Mouse (Mus musculus): ENCODE data around the gene Usp21. TPM values are rescaled to one million over a fixed set of nuclear protein-coding genes. Genes with fewer than 3 reads are reported as not detected.
"Not testable (repeated sequence)": the region's sequence is repeated elsewhere in the genome, so short reads cannot be mapped to it uniquely, and the experiment has no call there.

The Usp21 gene
- polyA plus RNA-seq (2012; rRNA removed): 110 and 136 TPM in 2 replicates

DNA sequence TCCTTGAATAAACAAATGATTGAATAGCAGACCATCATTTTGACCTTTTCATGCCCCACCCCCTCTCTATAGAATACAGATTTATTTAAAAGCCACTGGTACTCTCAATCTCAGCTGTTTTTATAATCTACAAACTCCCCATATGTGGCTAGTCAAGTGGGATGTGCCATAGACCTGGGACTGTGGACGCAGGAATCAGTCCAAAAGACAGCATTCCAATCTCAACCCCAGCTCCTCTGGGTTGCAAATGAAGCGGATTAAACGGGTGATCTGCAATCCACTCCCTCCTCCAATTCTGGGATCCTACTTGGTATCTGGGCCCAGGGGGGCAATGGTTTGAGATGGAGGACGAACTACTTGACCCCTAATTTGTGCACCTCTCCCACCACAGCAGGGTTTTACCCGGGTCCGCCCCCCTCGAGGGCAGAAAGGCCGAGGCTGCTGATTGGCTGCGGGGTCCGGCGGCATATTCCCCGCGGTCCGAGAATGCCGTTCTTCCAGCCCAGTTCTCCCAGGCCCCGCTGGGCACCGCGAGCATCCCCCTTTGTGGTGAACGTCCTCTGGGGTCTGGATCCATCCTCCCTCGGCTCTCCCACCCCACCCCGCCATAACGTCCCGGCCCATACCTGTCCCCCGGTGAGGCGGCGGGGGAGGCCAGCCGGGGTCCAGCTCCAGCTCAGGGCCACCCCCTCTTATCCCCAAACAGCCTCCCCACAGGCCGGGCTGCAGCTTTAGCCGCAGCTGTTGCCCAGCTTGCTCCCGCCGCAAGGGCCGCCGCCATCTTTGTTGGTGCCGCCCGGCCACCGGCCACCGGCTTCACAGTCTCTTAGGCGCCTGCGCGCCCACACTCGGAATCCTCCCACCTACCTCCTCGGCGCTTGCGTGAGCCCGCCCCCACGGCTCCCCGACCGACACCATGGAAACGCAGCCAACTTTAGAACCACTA, at the start of gene Usp21:
Gene Usp21 (minus strand): TSS at position 856 of the 946 bp plus-strand sequence.
- TF ChIP-seq CTCF (IDR thresholded peaks at IDR 0.05; ENCODE audit: borderline replicate concordance, extremely low read depth, insufficient read depth, insufficient read length) (no peak), POLR2A (IDR thresholded peaks at IDR 0.05; ENCODE audit: borderline replicate concordance, extremely low read depth, insufficient read depth, insufficient read length, poor library complexity, severe bottlenecking) (peak; percentile 88)
- DNase-seq (ENCODE audit: low read depth): peak; percentile 97

DNA sequence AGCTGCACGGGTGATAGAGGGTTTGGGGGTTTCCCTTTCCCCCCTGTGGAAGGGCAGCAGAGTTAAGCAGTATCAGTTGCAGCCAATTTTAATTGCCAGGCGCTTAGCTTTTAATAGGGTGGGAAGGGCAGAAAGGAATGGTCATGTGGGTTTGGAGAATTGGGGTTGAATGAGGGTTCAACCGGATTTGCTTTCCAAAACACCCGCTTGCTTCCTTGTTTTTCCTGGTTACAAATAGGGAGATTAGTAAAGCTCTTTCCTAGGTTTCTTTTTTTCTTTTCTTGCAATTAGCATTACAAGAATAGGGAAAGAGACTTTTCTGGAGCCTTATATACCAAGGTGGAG, 42.4 kb upstream of the Usp21 start:
- DNase-seq (ENCODE audit: low read depth): peak; percentile 69
- TF ChIP-seq POLR2A (IDR thresholded peaks at IDR 0.05; ENCODE audit: borderline replicate concordance, extremely low read depth, insufficient read depth, insufficient read length, poor library complexity, severe bottlenecking): no peak
- no peak for TF ChIP-seq CTCF (IDR thresholded peaks at IDR 0.05; ENCODE audit: borderline replicate concordance, extremely low read depth, insufficient read depth, insufficient read length)

DNA sequence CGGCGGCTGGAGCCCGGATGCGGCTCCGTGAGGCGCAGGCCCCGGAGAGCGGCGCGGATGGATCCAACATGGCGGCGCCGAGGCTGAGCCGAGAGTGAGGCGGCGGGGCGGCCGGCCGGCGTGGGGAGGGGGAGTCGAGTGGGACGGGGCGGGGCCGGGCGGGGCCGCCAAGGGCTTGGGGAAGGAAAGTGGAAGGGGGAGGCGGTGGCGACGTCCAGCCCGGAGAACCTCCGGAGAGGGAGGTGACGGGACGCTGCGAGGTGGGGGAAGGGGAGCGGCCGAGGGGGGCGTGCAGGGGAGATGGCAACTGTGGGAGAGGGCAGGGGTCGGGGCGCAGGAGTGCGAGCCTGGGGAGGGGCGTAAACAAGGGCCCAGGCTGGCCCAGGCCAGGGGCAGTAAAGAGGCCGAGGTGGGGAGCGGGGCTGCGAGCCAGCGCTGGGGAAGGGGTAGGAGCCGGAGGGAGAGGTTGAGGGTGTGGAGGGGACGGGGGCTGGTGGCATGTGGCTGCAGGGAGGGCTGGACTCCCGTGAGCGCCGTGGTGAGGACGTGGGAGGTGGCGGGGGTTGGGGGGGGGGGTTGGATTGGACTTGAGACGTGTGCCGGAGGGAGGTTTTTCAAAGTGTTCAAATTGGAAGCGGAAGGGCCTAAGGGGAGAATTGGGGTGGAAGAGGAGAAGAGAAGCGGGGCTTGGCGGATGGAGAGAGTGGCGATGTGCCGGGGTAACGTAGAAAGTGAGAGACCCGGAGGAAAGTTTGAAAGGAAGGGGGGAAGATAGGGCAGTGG, 41.8 kb upstream of the Usp21 start:
- peak; percentile 69 for DNase-seq (ENCODE audit: low read depth)
- TF ChIP-seq POLR2A (IDR thresholded peaks at IDR 0.05; ENCODE audit: borderline replicate concordance, extremely low read depth, insufficient read depth, insufficient read length, poor library complexity, severe bottlenecking): no peak
- no peak for TF ChIP-seq CTCF (IDR thresholded peaks at IDR 0.05; ENCODE audit: borderline replicate concordance, extremely low read depth, insufficient read depth, insufficient read length)

DNA sequence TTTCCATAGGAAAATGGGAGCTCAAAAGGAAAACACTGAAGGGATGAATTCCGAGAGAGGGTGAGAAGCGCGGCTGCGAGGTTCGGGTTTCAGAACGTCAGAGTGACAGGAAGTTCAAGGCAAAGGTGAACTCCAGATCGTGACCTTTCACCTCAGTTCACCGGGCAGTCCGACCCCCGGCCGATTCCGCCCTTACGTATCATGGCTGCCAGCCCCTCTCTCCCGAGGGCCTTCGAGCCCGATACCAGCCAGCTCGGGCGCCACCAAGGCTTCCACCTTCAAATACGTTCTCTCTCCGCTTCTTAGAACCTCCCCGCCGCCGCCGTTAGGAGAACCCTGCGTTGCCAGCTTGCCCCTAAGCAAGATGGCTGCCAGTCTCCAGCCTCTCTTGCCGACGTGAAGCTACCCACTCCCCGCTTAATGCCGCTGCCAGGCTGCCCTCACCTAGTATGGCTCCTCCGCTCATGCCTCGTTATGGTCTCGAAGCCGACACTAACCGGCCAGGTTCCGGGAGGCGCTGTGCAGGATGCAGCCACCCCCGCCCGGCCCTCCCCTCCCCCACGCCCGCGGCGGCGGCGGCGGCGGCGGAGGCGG, 41.1 kb upstream of the Usp21 start, which contains the start of gene Dedd:
Gene Dedd (plus strand): TSS at position 307 of the 594 bp plus-strand sequence.
- TF ChIP-seq POLR2A (IDR thresholded peaks at IDR 0.05; ENCODE audit: borderline replicate concordance, extremely low read depth, insufficient read depth, insufficient read length, poor library complexity, severe bottlenecking) (peak; percentile 21; the same call in 1 of the 2 replicates), CTCF (IDR thresholded peaks at IDR 0.05; ENCODE audit: borderline replicate concordance, extremely low read depth, insufficient read depth, insufficient read length) (no peak)
- peak; percentile 99 for DNase-seq (ENCODE audit: low read depth)

DNA sequence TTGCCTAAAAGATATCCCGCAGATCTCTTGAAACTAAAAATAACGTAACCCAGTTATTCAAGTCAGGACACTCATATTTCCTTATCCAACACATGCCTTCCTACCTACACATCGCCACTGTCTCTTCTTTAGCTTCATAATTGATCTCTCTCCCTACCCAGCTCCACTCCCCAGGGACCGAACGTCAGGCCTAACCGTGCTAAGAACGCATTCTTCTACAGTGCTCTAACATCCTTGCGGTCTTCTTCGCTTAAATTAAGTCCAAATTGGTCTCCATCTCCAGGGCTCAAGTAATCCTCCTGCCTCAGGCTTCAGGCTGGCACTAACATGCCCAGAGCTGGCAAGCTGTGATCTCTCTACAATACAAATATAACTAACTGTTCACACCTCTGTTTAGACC, 40.5 kb upstream of the Usp21 start:
- no peak for DNase-seq (ENCODE audit: low read depth)

GRCm38 (mm10) chr1:171326588-171326987, 38.8 kb upstream of the Usp21 start:
- not testable (repeated sequence) for DNase-seq (ENCODE audit: low read depth)

More for the DNA sequence above, 40.5 kb upstream of the Usp21 start:
- TF ChIP-seq CTCF (IDR thresholded peaks at IDR 0.05; ENCODE audit: borderline replicate concordance, extremely low read depth, insufficient read depth, insufficient read length): no peak
- no peak for TF ChIP-seq POLR2A (IDR thresholded peaks at IDR 0.05; ENCODE audit: borderline replicate concordance, extremely low read depth, insufficient read depth, insufficient read length, poor library complexity, severe bottlenecking)

DNA sequence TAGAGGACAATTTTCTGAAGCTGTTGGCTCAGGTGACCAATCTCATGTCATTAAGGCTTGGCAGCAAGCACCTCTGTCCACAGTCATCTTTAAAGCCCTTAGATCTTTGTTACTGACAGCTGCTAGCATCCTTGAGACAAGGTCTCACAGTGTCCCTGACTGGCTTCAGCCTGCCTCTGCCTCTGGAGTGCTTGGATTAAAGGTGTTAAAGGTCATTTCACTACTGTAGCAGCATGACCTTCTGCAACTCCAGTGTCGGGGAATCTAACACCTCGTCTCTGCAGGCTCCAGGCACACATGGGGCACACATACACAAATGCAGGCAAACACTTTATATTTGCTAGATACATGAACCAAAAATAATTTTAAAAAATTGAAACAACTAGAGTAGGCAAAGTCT, 37.8 kb upstream of the Usp21 start:
- TF ChIP-seq POLR2A (IDR thresholded peaks at IDR 0.05; ENCODE audit: borderline replicate concordance, extremely low read depth, insufficient read depth, insufficient read length, poor library complexity, severe bottlenecking) (no peak), CTCF (IDR thresholded peaks at IDR 0.05; ENCODE audit: borderline replicate concordance, extremely low read depth, insufficient read depth, insufficient read length) (no peak)
- no peak for DNase-seq (ENCODE audit: low read depth)

DNA sequence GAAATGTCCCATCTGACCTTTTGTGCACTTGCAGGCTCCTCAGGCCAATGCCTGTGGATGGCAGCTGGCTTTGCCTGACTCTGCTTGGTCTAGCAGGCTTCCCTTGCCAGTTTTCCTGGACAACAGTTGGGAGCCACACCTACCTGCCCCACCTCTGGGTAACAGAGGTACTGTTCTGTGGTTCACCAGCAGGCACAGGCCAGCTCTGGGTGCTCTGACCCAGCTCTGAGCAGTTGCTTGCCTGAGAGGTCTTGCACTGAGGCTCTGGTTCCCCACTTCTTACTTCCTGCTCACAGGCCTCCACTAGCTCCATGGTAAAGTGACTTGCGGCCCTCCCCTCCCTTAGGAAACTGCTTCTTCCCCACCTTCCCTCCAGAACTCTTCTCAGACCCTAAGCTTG, 34.2 kb upstream of the Usp21 start:
- TF ChIP-seq CTCF (IDR thresholded peaks at IDR 0.05; ENCODE audit: borderline replicate concordance, extremely low read depth, insufficient read depth, insufficient read length) (no peak), POLR2A (IDR thresholded peaks at IDR 0.05; ENCODE audit: borderline replicate concordance, extremely low read depth, insufficient read depth, insufficient read length, poor library complexity, severe bottlenecking) (no peak)
- DNase-seq (ENCODE audit: low read depth): no peak

DNA sequence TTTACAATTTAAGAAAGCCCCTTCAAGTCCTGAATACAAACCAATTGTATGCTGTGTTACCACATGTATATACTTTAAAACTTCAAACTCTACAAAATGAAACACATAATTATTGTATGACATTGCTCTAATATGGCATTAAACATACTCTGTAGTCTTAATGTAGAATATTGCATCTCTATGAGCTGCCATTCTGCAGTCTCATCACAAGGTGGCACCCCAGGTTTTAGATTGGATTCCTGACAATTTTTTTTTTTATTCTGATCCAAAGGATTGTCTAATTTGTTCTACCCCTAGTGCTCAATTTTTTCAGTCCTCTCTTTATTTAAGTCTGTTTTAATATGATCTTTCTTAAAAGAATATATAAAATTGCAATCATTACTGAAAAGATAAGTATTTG, 33.6 kb upstream of the Usp21 start:
- peak; percentile 50 for DNase-seq (ENCODE audit: low read depth)
- TF ChIP-seq POLR2A (IDR thresholded peaks at IDR 0.05; ENCODE audit: borderline replicate concordance, extremely low read depth, insufficient read depth, insufficient read length, poor library complexity, severe bottlenecking): no peak
- 0 out of 2 replicates have a peak, but pooled peaks have one; percentile 1 for TF ChIP-seq CTCF (IDR thresholded peaks at IDR 0.05; ENCODE audit: borderline replicate concordance, extremely low read depth, insufficient read depth, insufficient read length)

- DNase-seq (ENCODE audit: low read depth): no peak
- TF ChIP-seq CTCF (IDR thresholded peaks at IDR 0.05; ENCODE audit: borderline replicate concordance, extremely low read depth, insufficient read depth, insufficient read length) (no peak), POLR2A (IDR thresholded peaks at IDR 0.05; ENCODE audit: borderline replicate concordance, extremely low read depth, insufficient read depth, insufficient read length, poor library complexity, severe bottlenecking) (no peak)
Measured at GRCm38 (mm10) chr1:171320151-171320550, 32.4 kb upstream of the Usp21 start.

DNA sequence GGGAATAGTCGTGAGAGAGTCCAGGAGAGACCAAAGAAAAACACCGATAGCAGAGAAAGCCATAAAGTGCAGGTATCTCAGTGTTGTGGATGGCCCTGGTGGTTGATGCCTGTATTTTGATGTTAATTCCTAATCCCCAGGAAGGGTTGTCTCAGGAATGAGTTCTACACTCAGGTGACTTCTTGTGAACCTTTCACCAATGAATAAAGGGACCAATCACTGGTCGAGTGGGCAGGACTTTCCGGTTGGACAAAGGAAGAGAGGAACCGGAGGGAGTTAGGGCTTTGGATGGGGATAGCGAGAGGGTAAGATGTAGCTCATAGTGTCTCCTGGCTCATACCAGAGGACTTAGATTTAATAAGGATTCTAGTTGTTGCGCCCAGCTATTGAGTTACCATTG, 32.0 kb upstream of the Usp21 start:
- DNase-seq (ENCODE audit: low read depth): no peak
- TF ChIP-seq POLR2A (IDR thresholded peaks at IDR 0.05; ENCODE audit: borderline replicate concordance, extremely low read depth, insufficient read depth, insufficient read length, poor library complexity, severe bottlenecking) (no peak), CTCF (IDR thresholded peaks at IDR 0.05; ENCODE audit: borderline replicate concordance, extremely low read depth, insufficient read depth, insufficient read length) (no peak)
